Mouse (Mus musculus): ENCODE data around the gene Nfatc4.

GRCm38 (mm10) chr14:55787731-55788130 lies 35.2 kb upstream of the Nfatc4 start:
- TF ChIP-seq TCF12 (IDR thresholded peaks at IDR 0.05; ENCODE audit: insufficient read depth, poor library complexity, severe bottlenecking): no peak
- no peak for TF ChIP-seq REST (IDR thresholded peaks at IDR 0.05; ENCODE audit: insufficient read depth, insufficient read length)
- TF ChIP-seq USF1 (IDR thresholded peaks at IDR 0.05; ENCODE audit: low read depth): no peak
- TF ChIP-seq CEBPB (IDR thresholded peaks at IDR 0.05; ENCODE audit: insufficient read depth, poor library complexity, severe bottlenecking): no peak
- no peak for TF ChIP-seq MYOG (IDR thresholded peaks at IDR 0.05; ENCODE audit: control insufficient read depth in 1 of 3, insufficient read depth in 1 of 3, insufficient read length in 2 of 3, low read depth in 2 of 3)
- TF ChIP-seq POLR2A (IDR thresholded peaks at IDR 0.05; ENCODE audit: insufficient read length, low read depth): no peak
- no peak for TF ChIP-seq MAX (IDR thresholded peaks at IDR 0.05; ENCODE audit: low read depth)
- no peak for TF ChIP-seq E2F4 (IDR thresholded peaks at IDR 0.05; ENCODE audit: insufficient read depth)
- TF ChIP-seq TCF3 (IDR thresholded peaks at IDR 0.05; ENCODE audit: insufficient read length, low read depth): no peak
- no peak for TF ChIP-seq MYOD1 (IDR thresholded peaks at IDR 0.05; ENCODE audit: control insufficient read depth in 1 of 3, insufficient read length in 2 of 3, low read depth in 2 of 3)
